Mouse (Mus musculus) effector memory CD4-positive, alpha-beta T cell, adult 5 months (primary cell): Measurements from ENCODE around the gene C77080. TPM values are rescaled to one million over a fixed set of nuclear protein-coding genes. Genes with fewer than 3 reads are reported as not detected.

Source experiments
- polyA plus RNA-seq: library from polyadenylated mRNA; unstranded; fragments of 100-300 nt; shearing (Covaris generic); gene quantifications from one replicate; pipeline ENCODE4 v1.2.1, GENCODE M21; 2017

The C77080 gene
- 0.29 TPM for polyA plus RNA-seq

DNA sequence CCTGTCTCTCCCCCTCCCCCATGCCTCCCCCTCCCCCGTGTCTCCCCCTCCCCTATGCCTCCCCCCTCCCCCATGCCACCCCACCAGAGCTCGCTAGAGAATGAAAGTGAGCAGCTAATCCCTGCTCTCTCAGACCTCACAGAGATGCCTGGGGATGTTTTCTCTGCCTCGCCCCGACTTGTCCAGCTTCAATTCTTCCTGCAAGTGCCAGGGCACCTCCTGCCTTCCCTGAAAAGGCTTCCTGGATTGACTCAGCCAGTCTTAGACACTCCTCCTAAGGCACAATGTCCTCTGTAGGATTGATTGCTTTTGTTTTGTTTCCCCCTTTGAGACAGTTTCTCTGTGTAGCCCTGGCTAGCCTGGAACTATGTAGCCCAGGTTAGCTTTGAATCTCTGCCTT, at the start of gene C77080:
Gene C77080, minus strand, starts transcription at position 209 of the 400 bp plus-strand sequence.

DNA sequence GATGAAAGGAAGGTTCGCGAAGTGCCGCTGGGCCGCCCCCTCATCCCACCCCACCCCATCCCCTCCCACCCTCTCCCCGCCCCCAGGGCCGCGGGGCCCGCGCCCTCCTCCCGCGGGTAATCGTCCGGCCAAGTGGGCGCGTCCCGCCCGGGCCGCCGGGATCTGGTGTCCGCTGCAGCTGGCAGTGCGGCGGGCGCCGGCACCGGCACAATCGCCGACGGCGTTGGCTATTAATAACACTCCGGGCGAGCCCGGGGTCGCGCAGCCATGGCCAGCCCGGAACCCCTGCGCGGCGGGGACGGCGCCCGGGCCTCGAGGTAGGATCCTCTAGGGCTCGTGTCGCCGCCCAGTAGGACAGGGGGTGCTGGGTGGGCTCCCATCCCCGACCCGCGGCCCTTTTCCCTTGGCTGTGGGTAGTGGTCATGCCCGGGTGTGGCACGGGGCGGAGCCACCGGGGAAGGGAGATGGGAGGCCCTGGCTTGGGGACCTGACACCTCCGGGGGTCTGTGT, 26.3 kb upstream of the C77080 start, which contains the start of gene Sync:
Gene Sync, plus strand, starts transcription at position 146 of the 510 bp plus-strand sequence.

DNA sequence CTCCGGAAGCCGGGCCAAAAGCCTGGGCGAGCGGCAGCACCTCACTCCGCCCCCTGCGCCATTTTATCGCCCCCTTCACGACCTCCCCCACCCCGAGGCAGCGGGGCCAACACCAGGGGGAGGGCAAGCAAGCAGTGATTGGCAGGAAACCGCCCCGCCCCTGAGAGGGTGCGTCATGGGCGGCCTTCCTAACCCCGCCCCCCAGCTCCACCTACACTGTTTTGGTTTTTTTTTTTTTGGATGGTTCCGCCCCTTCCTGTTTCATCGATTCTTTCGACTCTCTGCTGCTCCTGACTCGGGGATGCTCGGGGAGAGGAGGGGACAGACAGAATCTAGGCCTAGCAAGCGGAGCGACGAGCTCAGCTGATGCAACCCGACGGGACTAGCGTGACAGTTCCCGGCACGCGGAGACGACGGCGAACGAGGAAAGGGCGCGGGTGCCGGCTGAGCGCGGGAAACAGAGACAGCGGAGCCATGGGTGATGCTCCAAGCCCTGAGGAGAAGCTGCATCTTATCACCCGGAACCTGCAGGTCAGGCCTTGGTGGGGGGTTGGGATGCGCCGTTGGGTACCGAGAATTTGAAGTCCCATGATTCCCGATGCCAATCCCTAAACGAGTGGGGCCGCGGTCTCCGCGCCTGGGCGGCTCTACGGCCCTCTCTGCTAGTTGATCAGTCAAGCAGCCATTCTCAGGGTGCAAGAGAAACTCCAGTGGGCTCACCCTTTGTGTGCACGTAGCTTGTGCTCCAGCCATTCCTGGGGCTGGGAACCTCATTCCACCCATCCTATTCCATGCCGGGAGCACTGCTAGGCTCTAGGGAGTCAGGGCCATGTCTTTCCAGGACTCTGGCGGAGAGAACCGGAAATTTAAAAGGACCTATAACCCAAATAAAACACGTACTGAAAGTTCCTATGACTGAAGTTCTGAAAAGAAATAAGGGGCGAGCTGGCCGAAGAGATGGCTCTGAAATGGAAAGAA, 71.4 kb downstream of the C77080 start, which contains the start of the genes S100pbp and Yars:
Gene S100pbp, minus strand, starts transcription at position 186 of the 978 bp plus-strand sequence.
Gene Yars, plus strand, starts transcription at position 219 of the 978 bp plus-strand sequence.

Other genes starting within 250 kb of the C77080 start
- 109 TPM for gene Rnf19b, start 203.1 kb downstream of the C77080 start, polyA plus RNA-seq
- not detected for gene Tmem54, start 155.9 kb downstream of the C77080 start, polyA plus RNA-seq
- not detected for gene Hpca, start 139.4 kb downstream of the C77080 start, polyA plus RNA-seq
- gene Fndc5, start 124.4 kb downstream of the C77080 start, polyA plus RNA-seq = 0.14 TPM
- 19.6 TPM for gene S100pbp, start 71.7 kb downstream of the C77080 start, polyA plus RNA-seq
- gene Yars, start 71.6 kb downstream of the C77080 start, polyA plus RNA-seq = 30.7 TPM
- gene Sync, start 26.2 kb upstream of the C77080 start, polyA plus RNA-seq = 0.16 TPM
- 265 TPM for gene Rbbp4, start 74.0 kb upstream of the C77080 start, polyA plus RNA-seq
- gene Zbtb8os, start 74.3 kb upstream of the C77080 start, polyA plus RNA-seq = 37.8 TPM
- gene Zbtb8a, start 116.7 kb upstream of the C77080 start, polyA plus RNA-seq = 3.1 TPM
- not detected for gene Zbtb8b, start 179.4 kb upstream of the C77080 start, polyA plus RNA-seq
- 77.9 TPM for gene Bsdc1, start 200.2 kb upstream of the C77080 start, polyA plus RNA-seq
- not detected for gene Tssk3, start 229.6 kb upstream of the C77080 start, polyA plus RNA-seq
- not detected for gene Fam229a, start 229.8 kb upstream of the C77080 start, polyA plus RNA-seq